Mouse (Mus musculus) heart, postnatal 0 days (tissue): ENCODE data around the gene C1s2.

Source experiments
- CTCF ChIP-seq: IDR thresholded peaks from 2 replicates; pipeline ENCODE4 v1.5.1; 2016; ENCODE audit warnings: antibody characterized with exemption, control low read depth, low read depth
- EP300 ChIP-seq: IDR thresholded peaks from 2 replicates; pipeline ENCODE4 v1.6.1; 2016; ENCODE audit warnings: antibody characterized with exemption, low read depth

- TF ChIP-seq CTCF (no peak), EP300 (no peak)
Measured at GRCm38 (mm10) chr6:124661156-124661806, 25.4 kb upstream of the C1s2 start.
